Mouse (Mus musculus) testis, adult 2 months (tissue): ENCODE data around the gene Dmwd.

Experiments
- CTCF ChIP-seq: fragments of 200-500 bp; IDR thresholded peaks from 2 replicates; pipeline ENCODE4 v1.5.1; 2012; ENCODE audit warnings: low read depth, mild to moderate bottlenecking, inconsistent platforms, low read length, moderate library complexity; ENCODE audit not compliant: control insufficient read depth, insufficient read depth, insufficient replicate concordance
- POLR2A ChIP-seq: fragments of 200-500 bp; IDR thresholded peaks from 2 replicates; pipeline ENCODE4 v1.6.1; 2012; ENCODE audit warnings: low read depth, mild to moderate bottlenecking, inconsistent platforms, low read length, moderate library complexity; ENCODE audit not compliant: control insufficient read depth

GRCm38 (mm10) chr7:19096421-19096976, 20.5 kb downstream of the Dmwd start:
- TF ChIP-seq CTCF (no peak), POLR2A (no peak)
